Mouse (Mus musculus): ENCODE results near the gene Map2k2.

DNA sequence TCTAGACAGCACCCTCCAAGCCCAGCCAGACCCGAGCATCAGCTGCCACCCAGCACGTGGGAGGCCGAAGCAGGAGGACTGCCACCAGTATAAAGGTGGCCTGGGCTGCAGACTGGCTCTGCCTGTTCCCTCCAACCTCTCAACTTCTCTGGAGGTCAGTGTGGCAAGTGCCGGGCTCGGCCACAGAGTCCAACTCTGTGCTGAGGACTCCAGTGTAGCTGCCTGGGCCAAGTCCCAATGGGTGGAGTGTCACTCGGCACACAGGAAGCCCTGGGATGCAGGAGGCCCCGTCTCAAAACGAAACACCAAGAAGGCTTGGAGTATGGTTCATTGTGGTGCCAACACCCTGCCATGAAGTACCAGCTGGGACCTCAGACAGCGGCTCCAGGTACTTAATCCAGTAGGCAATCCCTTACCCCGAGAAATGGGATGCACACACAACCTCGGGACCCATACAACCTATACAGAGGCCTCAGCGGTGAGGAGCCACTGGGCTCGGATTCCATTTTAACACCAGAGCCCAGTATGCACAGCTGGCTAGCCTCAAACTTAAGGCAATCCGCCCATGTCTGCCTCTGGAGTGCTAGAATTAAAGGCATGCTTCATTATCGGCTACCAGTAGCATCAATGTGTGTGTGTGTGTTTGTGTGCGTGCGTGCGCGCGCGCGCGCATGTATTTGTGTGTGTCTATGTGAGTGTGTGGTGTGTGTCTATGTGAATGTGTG lies 48.1 kb upstream of the Map2k2 start:
- TF ChIP-seq POLR2A (IDR thresholded peaks at IDR 0.05; ENCODE audit: insufficient read depth, low read length) (no peak), CTCF (IDR thresholded peaks at IDR 0.05; ENCODE audit: low read depth, low read length) (no peak)
